Mouse (Mus musculus): Measurements from ENCODE around the gene Tyk2.

GRCm38 (mm10) chr9:21133064-21133707, 2.1 kb upstream of the Tyk2 start:
- no peak for TF ChIP-seq CTCF (IDR thresholded peaks at IDR 0.05; ENCODE audit: extremely low read depth, insufficient read depth, insufficient read length, insufficient replicate concordance)
- no peak for TF ChIP-seq POLR2A (IDR thresholded peaks at IDR 0.05; ENCODE audit: low read depth, low read length)

Data from spleen, adult 2 months (tissue).